Mouse (Mus musculus): Measurements from ENCODE around the gene Tor1b.
"Not testable (repeated sequence)": the region's sequence is repeated elsewhere in the genome, so short reads cannot be mapped to it uniquely, and the experiment has no call there.

The Tor1b gene

GRCm38 (mm10) chr2:30933032-30933431 lies 19.7 kb upstream of the Tor1b start:
- DNase-seq: no peak

- DNase-seq: peak; percentile 67
Measured at GRCm38 (mm10) chr2:30933917-30934450, 18.8 kb upstream of the Tor1b start.

GRCm38 (mm10) chr2:30936808-30937207 lies 16.0 kb upstream of the Tor1b start:
- DNase-seq: no peak

DNA sequence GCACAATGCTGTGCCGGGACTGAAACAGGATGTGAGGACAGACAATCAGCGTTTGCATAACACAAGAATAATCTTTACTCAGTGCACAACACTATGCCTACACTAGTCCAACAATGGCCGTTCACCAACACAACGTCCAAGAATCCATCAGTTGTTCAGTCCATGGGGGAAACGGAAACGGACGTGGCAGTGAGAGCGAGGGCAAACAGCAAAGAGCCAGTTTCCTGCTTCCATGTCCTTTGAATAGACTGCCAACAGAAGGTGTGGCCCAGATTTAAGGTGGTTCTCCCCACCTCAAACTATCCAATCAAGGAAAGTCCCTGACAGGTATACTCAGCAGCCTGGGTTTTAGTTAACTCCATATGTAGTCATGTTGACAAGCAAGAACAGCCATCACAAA lies 15.0 kb upstream of the Tor1b start:
- no peak for DNase-seq

GRCm38 (mm10) chr2:30938574-30938991 lies 14.2 kb upstream of the Tor1b start:
- no peak for DNase-seq

DNA sequence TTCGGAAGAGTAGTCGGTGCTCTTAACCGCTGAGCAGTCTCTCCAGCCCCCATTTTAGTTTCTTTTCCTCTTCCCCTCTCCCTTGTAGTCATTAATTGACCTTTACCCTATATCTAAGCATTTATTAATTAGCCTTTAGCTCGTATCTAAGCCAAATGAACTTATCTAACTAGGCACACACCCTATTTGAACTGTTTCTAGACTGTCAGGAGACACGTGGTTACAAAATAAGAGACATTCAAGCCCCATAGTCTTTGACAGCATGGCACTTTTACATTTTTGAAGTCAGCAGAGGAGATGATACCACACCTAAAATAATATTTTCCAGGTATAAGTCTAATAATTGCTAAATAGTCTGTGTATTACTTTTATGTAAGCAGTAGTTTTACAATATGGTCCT lies 11.2 kb upstream of the Tor1b start:
- DNase-seq: no peak

- not testable (repeated sequence) for DNase-seq
Measured at GRCm38 (mm10) chr2:30942116-30942515, 10.6 kb upstream of the Tor1b start.

- DNase-seq: peak; percentile 45
Measured at GRCm38 (mm10) chr2:30942603-30943011, 10.2 kb upstream of the Tor1b start.

DNA sequence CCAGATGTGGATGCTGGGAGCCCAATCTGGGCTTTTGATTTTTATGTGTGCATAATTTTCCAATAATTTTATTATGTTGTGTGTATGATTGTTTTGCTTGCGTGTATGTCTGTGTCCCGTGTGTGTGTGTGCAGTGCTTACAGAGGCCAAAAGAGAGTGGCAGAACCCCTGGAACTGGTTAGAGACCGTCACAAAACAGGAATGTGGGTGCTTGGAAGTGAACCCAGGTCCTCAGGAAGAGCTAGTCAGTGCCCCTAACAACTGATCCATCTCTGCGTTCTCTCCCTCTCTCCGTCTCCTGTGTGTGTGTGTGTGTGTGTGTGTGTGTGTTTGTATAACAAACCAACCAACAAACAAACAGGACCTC lies 319 bp upstream of the Tor1b start:
- no peak for DNase-seq

DNA sequence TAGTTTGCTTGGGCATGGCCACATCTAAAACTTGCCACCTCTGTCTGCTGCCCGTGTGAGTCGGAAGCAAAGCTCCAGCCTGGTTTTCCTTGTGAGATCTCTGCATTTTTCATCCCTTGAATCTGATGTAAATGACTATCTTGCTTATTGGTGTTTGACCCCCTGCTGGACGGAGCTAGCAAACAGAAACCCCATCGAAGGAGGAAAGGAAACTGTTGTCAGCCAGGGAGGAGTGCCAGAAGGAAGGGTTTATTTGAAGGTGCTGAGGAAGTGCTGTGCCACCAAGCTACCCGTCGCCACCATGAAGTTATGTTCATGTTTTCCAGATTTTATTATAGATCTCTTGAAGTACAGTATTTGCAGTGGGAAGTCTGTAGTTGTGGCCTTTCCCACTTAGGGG lies 2.0 kb downstream of the Tor1b start:
- no peak for DNase-seq

DNA sequence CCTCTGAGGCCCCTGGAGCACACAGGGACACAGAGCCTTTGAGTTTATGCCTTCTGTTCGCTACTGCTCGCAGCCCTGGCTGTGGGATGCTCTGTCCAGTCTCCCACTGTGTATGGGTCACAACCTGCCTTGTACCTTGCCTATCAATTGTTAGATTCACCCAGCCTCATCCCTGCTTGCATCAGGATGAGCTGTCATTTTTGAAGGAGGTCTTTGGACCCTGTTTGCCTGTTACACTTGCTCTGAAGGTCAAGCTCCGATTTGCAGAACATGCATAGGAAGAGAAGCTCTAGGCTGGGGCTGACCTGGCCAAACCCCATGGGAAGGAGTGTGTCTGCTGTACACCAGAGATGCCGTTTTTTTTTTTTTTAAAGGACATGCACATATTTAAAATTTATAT lies 4.8 kb downstream of the Tor1b start:
- no peak for DNase-seq

- no peak for DNase-seq
Measured at GRCm38 (mm10) chr2:30958726-30959125, 6.0 kb downstream of the Tor1b start.

DNA sequence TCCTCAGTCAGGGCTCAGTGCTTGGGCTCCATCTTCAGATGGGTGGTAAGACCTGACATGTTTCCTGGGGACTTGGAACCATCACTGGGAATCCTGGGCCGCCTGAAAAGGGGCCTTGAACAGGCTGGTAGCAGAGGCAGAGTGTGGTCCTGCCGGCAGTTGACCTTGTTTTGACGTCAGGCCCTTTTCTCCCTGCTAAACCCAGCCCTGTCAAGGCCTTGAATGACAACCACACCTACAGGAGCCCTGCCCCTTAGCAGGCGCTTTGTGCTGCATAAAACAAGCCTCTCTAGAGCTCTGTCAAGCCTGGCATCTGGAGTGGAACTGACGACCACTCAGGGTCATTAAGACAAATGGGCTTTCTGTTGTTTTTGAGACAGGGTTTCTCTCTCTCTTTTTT lies 7.1 kb downstream of the Tor1b start:
- DNase-seq: no peak

- no peak for DNase-seq
Measured at GRCm38 (mm10) chr2:30962570-30963254, 10.0 kb downstream of the Tor1b start.

GRCm38 (mm10) chr2:30965627-30966026 lies 12.9 kb downstream of the Tor1b start:
- DNase-seq: no peak

- no peak for DNase-seq
Measured at GRCm38 (mm10) chr2:30966826-30967225, 14.1 kb downstream of the Tor1b start.

DNA sequence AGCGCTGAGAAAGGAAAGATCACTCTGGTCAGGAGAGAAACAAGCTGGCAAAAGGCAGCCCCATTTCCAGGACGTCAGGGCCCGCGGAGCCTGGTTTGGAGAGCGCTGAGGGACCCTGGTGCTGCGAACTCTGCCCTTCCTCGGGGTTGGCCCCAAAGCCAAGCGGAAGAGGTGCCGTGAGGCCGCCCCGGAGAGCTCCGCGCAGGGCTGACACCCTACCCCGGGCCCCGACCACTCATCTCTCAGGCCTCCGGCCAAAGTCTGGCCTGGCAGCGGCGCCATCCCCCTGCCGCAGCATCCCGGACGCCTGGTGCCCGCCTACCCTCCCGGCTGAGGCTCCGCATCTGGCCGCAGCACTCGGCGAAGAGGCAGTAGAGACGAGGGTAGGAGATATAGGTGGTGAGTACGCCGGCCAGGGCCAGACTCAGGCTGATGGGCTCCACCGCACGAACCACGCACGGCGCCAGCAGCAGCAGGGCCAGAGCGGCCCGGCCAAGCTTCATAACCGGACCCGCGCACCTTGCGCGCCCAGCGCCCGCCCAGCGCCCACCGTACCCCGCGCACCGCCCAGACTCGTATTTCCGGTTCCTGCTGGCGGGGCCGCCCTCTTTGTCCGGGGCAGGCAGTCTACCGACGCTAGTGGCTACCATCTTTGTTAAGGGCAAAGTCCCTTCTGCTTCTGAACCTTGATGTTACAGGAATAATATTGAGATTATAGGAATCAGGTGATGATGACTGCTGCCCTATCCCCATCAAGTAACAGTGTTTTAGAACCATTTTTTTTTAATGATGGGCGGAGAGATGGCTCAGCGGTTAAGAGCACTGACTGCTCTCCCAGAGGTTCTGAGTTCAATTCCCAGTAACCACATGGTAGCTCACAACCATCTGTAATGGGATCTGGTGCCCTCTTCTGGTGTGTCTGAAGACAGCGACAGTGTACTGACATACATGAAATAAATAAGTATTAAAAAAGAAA lies 14.9 kb downstream of the Tor1b start, which contains the start of gene Tor1a:
Tor1a (minus strand) TSS at position 582 of the 976 bp plus-strand sequence.
- peak; percentile 90 for DNase-seq

DNA sequence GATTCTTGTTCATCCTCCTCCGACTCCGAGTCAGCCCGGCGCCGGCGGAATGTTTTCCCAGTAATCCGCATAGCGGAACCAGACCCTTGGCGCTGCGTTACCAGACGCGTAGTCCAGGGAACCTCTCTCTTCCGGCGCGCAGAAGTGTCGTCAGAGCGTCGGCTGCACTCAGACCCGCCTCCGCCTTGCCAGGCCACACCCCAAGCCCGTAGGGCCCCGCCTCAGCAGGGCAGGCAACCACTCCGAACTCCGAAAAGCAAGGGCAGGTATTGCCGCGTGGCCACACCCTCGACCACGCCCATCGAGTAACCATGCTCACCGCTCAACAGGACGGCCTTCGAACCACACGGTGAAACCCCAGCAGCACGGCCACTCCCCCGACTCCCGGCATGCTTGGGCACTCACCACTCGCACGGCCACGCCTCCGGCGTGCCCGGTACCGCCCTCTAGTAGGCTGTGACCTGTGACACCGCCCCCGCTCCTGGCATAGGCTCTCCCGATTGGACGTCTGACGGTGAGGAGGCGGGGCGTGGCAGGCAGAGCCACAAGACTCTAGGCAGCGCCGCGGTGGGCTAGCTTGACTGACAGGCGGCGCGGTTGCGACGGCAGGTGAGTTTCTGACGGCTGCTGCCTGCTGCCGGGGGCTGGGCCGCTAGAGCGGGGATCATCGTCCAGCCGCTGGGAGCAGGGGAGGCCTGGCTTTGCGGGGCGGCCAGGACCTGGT lies 29.2 kb downstream of the Tor1b start, which contains the start of the genes BC005624 and Usp20:
BC005624 (minus strand) TSS at position 412 of the 724 bp plus-strand sequence.
Usp20 (plus strand) TSS at position 490 of the 724 bp plus-strand sequence.
- peak; percentile 100 for DNase-seq

GRCm38 (mm10) chr2:30983024-30983423 lies 30.3 kb downstream of the Tor1b start:
- DNase-seq: peak; percentile 63

DNA sequence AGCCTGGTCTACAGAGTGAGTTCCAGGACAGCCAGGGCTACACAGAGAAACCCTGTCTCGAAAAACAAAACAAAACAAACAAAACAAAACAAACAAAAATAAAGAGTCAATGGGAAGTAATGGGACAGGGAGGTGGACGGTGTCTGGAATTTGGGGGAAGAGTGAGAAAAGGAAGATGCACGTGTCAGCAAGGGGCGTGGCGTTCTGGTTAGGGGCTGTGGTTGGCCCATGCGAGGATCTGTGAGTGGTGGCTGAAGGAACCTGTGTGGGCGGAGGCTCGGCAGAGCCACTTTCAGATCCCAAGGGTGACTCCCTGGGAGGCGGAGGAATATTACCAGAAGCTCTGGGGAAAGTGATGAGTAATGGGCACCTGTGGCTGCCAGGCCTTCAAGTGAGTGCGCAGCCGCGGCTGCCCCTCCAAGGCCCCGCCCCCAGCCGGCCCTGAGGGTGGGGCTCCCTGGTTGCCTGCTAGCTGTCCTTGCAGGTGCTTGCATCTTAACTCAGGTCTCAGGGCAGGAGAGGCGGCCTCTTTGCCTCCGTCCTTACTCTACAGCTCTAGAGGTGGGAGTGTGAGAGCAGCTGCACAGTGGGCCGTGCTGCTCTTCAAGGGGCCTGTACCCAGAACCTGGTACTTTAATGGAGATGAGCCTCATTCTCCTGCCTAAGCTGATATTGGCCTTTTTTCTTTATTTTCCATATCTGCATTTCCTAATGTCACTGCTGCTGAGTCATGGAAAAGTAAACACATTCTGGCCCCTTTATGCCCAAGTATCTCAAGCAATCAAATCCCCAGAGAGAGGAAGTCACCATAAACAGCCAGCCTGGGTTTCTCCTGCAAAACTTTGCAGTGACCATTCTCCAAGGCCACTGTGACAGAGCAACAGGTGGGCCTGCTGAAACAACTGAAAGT lies 32.6 kb downstream of the Tor1b start:
- peak; percentile 58 for DNase-seq

GRCm38 (mm10) chr2:30990221-30990620 lies 37.5 kb downstream of the Tor1b start:
- DNase-seq: no peak

DNA sequence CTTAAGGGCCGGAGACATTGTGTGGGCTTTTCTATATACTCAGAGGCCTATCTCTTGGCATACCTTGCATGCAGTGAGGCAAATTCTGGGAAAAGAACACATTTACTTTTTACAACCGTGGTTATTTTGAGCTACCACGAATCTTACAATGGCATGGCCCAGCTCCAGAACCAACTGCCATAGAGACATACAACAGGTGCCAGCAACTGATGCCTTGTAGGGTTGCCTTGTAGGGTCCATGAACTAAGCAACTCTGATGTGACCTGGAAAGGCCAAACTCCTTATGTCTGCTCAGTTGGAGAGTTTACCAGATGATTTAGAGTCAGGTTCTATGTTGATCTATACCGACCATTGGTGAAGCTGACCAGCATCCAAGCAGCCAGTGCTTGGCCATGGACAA lies 42.1 kb downstream of the Tor1b start:
- DNase-seq: no peak

All from cerebellum, adult 11-12 months (tissue).